Mouse (Mus musculus) embryonic fibroblast, embryonic 13.5 days (primary cell): ENCODE measurements around the gene Tst.

Experiments
- CTCF ChIP-seq: IDR thresholded peaks from 2 replicates; pipeline ENCODE4 v1.5.1; 2011; ENCODE audit warnings: mild to moderate bottlenecking, control low read depth, low read length, moderate library complexity, borderline replicate concordance; ENCODE audit not compliant: insufficient read depth
- POLR2A ChIP-seq: IDR thresholded peaks from 2 replicates; pipeline ENCODE4 v1.6.1; 2011; ENCODE audit warnings: low read depth, mild to moderate bottlenecking, control low read depth, low read length, moderate library complexity

DNA sequence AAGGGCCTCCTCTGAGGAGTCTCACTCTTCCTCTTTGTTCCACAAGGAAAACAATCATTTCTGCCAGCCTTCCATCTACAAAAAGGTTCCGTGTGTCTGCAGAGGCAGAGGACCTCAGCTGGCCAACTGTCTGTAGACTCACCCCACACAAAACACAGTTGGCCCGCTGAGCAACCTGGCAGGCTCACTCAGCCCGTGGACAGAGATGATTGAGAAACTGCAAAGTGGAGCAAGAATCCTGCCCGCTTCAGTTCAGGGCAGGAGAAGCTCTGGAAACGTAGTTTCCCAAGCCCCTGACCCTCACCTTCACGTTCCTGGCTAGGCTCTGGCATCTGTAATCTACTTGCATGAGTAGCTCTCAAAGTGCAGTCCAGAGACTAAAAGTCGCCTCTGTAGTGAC, 41.4 kb upstream of the Tst start:
- TF ChIP-seq POLR2A (no peak), CTCF (no peak)
